Comparison of ENCODE assay signal across 8 mouse cellular contexts in genomic region chr5:53123525-53124286, GRCm38 (mm10).
DNase-seq lines count a peak whose midpoint lies in the region; ATAC-seq and TF ChIP-seq lines count a peak whose summit lies in the region.

No protein-coding gene starts in this region.

- TF ChIP-seq CTCF in CH12.LX (conservative IDR thresholded peaks at IDR 0.05 in 1 of 2, IDR thresholded peaks at IDR 0.05 in 1 of 2; ENCODE audit: low read depth in 2 of 2, low read length in 2 of 2): peak; percentile 60 to 79; a peak in 3 of 4 replicates

- 40% methylated on average over 10 of the region's 10 CpGs for WGBS in heart, embryonic 11.5 days (ENCODE audit: insufficient replicate concordance)
- whole genome bisulfite sequencing in limb, embryonic 14.5 days: 47% methylated on average over 10 of the region's 10 CpGs

- H3K4me1 ChIP-seq in heart, embryonic 11.5 days (ENCODE audit: control insufficient read depth, insufficient read depth, low read length): no peaks in the 10 kb centered on the region
- H3K4me1 ChIP-seq in CH12.LX (ENCODE audit: control insufficient read depth in 1 of 2, insufficient read depth in 2 of 2): peaks cover 4 to 13% of the 10 kb centered on the region in 2 experiments; a peak in 2 of 4 replicates
- no peaks in the 10 kb centered on the region for H3K4me1 ChIP-seq in limb, embryonic 14.5 days (ENCODE audit: control insufficient read depth, insufficient read depth, low read length)

- peak; percentile 1 for DNase-seq in heart, adult 8-10 months (ENCODE audit: low spot score)
- DNase-seq in CH12.LX (ENCODE audit: extremely low read depth): peak; percentile 41
- peak; percentile 79 to 83 for DNase-seq in cerebellum, postnatal 10 days
- peak; percentile 4 to 10 for DNase-seq in heart, postnatal 36 days
- peak; percentile 30 for DNase-seq in limb, embryonic 14.5 days (ENCODE audit: low spot score)
- peak; percentile 18 for DNase-seq in retina, adult 2 months (ENCODE audit: low read depth, low spot score)
- no peak for DNase-seq in urinary bladder, adult 2 months (ENCODE audit: low spot score)

- H3K4me3 ChIP-seq in heart, embryonic 11.5 days (ENCODE audit: low read depth, low read length): no peak overlapping the region
- H3K4me3 ChIP-seq in CH12.LX (replicated peaks in 1 of 3; ENCODE audit: low read depth in 2 of 3, low read length in 2 of 3, poor library complexity in 1 of 3): no peak overlapping the region
- no peak overlapping the region for H3K4me3 ChIP-seq in limb, embryonic 14.5 days (replicated peaks; ENCODE audit: low read length)

- H3K27me3 ChIP-seq in heart, embryonic 11.5 days (ENCODE audit: control insufficient read depth, insufficient read depth, low read length): no peaks in the 10 kb centered on the region
- no peaks in the 10 kb centered on the region for H3K27me3 ChIP-seq in CH12.LX (replicated peaks)
- H3K27me3 ChIP-seq in limb, embryonic 14.5 days (ENCODE audit: control insufficient read depth, insufficient read depth, low read length): no peaks in the 10 kb centered on the region

- no peaks in the 10 kb centered on the region for H3K9me3 ChIP-seq in heart, embryonic 11.5 days (replicated peaks; ENCODE audit: control insufficient read depth, low read length)
- no peaks in the 10 kb centered on the region for H3K9me3 ChIP-seq in CH12.LX (replicated peaks; ENCODE audit: low read length)
- H3K9me3 ChIP-seq in limb, embryonic 14.5 days (ENCODE audit: control insufficient read depth, low read length): no peaks in the 10 kb centered on the region

- no peaks in the 10 kb centered on the region for H3K36me3 ChIP-seq in heart, embryonic 11.5 days (ENCODE audit: control insufficient read depth, insufficient read depth, low read length)
- H3K36me3 ChIP-seq in CH12.LX (replicated peaks in 1 of 2; ENCODE audit: control insufficient read depth in 1 of 2, insufficient read depth in 1 of 2, low read length in 1 of 2): no peaks in the 10 kb centered on the region
- H3K36me3 ChIP-seq in limb, embryonic 14.5 days (ENCODE audit: control insufficient read depth, insufficient read depth, low read length): no peaks in the 10 kb centered on the region

- no peak overlapping the region for H3K27ac ChIP-seq in heart, embryonic 11.5 days (ENCODE audit: low read depth, low read length)
- H3K27ac ChIP-seq in CH12.LX (ENCODE audit: insufficient read depth, low read depth): no peak overlapping the region
- H3K27ac ChIP-seq in limb, embryonic 14.5 days (replicated peaks; ENCODE audit: low read depth, low read length): no peak overlapping the region

- H3K9ac ChIP-seq in heart, embryonic 11.5 days (ENCODE audit: low read depth, low read length): no peak overlapping the region
- no peak overlapping the region for H3K9ac ChIP-seq in CH12.LX (ENCODE audit: insufficient read depth, low read depth)
- H3K9ac ChIP-seq in limb, embryonic 14.5 days (ENCODE audit: low read depth, low read length, severe bottlenecking): no peak overlapping the region

- dilution Hi-C loops in CH12.LX (cut with MboI; ENCODE audit: extremely low pct_ligation_motif_present, extremely low pct_unique_long_range_greater_than_20kb, low sequenced_read_pairs): no loop called here

- in situ Hi-C loops in CH12.LX (cut with MboI; ENCODE audit: low pct_ligation_motif_present, low pct_unique_long_range_greater_than_20kb, low sequenced_read_pairs): loop anchor here (10.0 kb wide), 1 partner anchor 259 kb away; no protein-coding TSS in a partner anchor

- no peak for TF ChIP-seq EP300 in CH12.LX (IDR thresholded peaks at IDR 0.05; ENCODE audit: low read length)

- H3K79me2 ChIP-seq in CH12.LX (replicated peaks; ENCODE audit: control insufficient read depth, extremely low read depth, insufficient read depth, poor library complexity, severe bottlenecking): no peaks in the 10 kb centered on the region

- no peak overlapping the region for H3K4me2 ChIP-seq in heart, embryonic 11.5 days
- H3K4me2 ChIP-seq in CH12.LX (ENCODE audit: insufficient read depth, low read depth, poor library complexity, severe bottlenecking): no peak overlapping the region
- no peak overlapping the region for H3K4me2 ChIP-seq in limb, embryonic 14.5 days (replicated peaks; ENCODE audit: low read depth, low read length, severe bottlenecking)

- ATAC-seq in heart, embryonic 11.5 days (replicated peaks; ENCODE audit: insufficient number of reproducible peaks, low FRiP score, low TSS enrichment): no peak
- ATAC-seq in limb, embryonic 14.5 days (ENCODE audit: low FRiP score, low read depth): peak; percentile 62; the same call in 1 of the 2 replicates

- peak; percentile 88 for TF ChIP-seq RAD21 in CH12.LX (IDR thresholded peaks at IDR 0.05; ENCODE audit: low read depth, low read length)

- no peak for TF ChIP-seq POLR2A in CH12.LX (IDR thresholded peaks at IDR 0.05; ENCODE audit: low read depth, low read length)
- TF ChIP-seq POLR2A in limb, embryonic 14.5 days (IDR thresholded peaks at IDR 0.05; ENCODE audit: borderline replicate concordance, extremely low read depth, insufficient read depth, insufficient read length): no peak

- intact Hi-C loops in heart, postnatal 36 days (cut with DNase I): loop anchor here (1.0 kb wide), 1 partner anchor 244 kb away; no protein-coding TSS in a partner anchor

TF ChIP-seq in CH12.LX, 34 proteins besides CTCF, POLR2A, EP300 and RAD21:
- TF ChIP-seq MEF2A (IDR thresholded peaks at IDR 0.05; ENCODE audit: borderline replicate concordance, low read depth, low read length): no peak
- no peak for TF ChIP-seq NRF1 (IDR thresholded peaks at IDR 0.05; ENCODE audit: low read depth, low read length)
- TF ChIP-seq UBTF (IDR thresholded peaks at IDR 0.05; ENCODE audit: low read depth, low read length): no peak
- TF ChIP-seq SMC3 (IDR thresholded peaks at IDR 0.05; ENCODE audit: low read depth, low read length): peak; percentile 75
- TF ChIP-seq KAT2A (IDR thresholded peaks at IDR 0.05; ENCODE audit: insufficient replicate concordance, low read length): no peak
- TF ChIP-seq POLR2AphosphoS2 (IDR thresholded peaks at IDR 0.05; ENCODE audit: low read depth, low read length): no peak
- TF ChIP-seq ZC3H11A (IDR thresholded peaks at IDR 0.05; ENCODE audit: low read depth, low read length): peak; percentile 53; the same call in 1 of the 2 replicates
TF ChIP-seq in CH12.LX: peak in this region for 2.
